Mouse (Mus musculus) forebrain, embryonic 16.5 days (tissue): ENCODE measurements at regions not wholly inside any gene's neighbourhood (a gene's known extent, or its start where the extent isn't known, plus 50 kb on each side); places are given as distances from the start of the nearest gene placed in this dataset.

Experiments used
- ATAC-seq: fragments of 200-750 bp; cut with Nextera tagmentation; 2 replicates; pipeline ENCODE4 v1.8.0; 2017; ENCODE audit warnings: mild to moderate bottlenecking, moderate library complexity
- H3K27ac ChIP-seq: fragments of 300-500 bp; sonication (generic); 2 replicates; pipeline ENCODE4 v1.5.1; 2014; ENCODE audit warnings: low read length, control low read depth
- H3K27me3 ChIP-seq: fragments of 300-500 bp; sonication (generic); replicated peaks from 2 replicates; pipeline ENCODE4 v1.6.1; 2014; ENCODE audit warnings: low read length; ENCODE audit not compliant: control insufficient read depth, insufficient read depth
- H3K36me3 ChIP-seq: fragments of 300-500 bp; sonication (generic); 2 replicates; pipeline ENCODE4 v1.6.1; 2014; ENCODE audit not compliant: control insufficient read depth, insufficient read depth
- H3K4me1 ChIP-seq: fragments of 300-500 bp; sonication (generic); replicated peaks from 2 replicates; pipeline ENCODE4 v1.6.1; 2014; ENCODE audit warnings: low read length; ENCODE audit not compliant: control insufficient read depth, insufficient read depth
- H3K4me2 ChIP-seq: fragments of 300-500 bp; sonication (generic); 2 replicates; pipeline ENCODE4 v1.6.1; 2014; ENCODE audit warnings: mild to moderate bottlenecking, low read length, control low read depth
- H3K4me3 ChIP-seq: fragments of 300-500 bp; sonication (generic); replicated peaks from 2 replicates; pipeline ENCODE4 v1.5.1; 2014; ENCODE audit warnings: mild to moderate bottlenecking, low read length, control low read depth
- H3K9ac ChIP-seq: fragments of 300-500 bp; sonication (generic); replicated peaks from 2 replicates; pipeline ENCODE4 v1.6.1; 2014; ENCODE audit warnings: low read depth, low read length, control low read depth
- H3K9me3 ChIP-seq: fragments of 300-500 bp; sonication (generic); 2 replicates; pipeline ENCODE4 v1.6.1; 2016; ENCODE audit warnings: low read length; ENCODE audit not compliant: control insufficient read depth
- WGBS: fragments of 180-500 bp; shearing (Covaris S2); extraction: QIAGEN DNeasy Blood & Tissue Kit; methylation state at CpG from one replicate; pipeline ENCODE4 v1.1.7; 2014; 5-methylcytosine and 5-hydroxymethylcytosine counted together

DNA sequence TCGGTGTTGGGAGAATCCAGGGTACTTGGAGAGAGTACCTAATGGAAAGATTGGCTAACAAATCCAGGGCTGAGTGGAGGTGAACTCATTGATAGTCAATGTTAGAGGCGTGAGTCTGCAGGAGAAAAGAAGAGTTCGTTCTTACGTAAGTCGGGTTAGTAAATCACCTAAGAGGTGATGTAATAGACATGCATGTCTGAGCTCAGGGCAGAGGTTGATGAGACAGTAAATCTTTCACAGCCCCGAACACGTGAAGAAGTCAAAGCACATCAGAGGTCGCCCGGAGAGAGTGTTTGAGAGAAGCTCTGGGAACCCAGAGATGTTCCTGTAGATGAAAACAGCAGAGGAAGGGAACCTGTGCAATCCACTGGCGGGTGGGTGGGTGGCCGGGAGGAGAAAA lies 76.2 kb upstream of the Prdm1 start:
- H3K9ac ChIP-seq, result no peak overlapping the region
- H3K36me3 ChIP-seq, result no peaks in the 10 kb centered on the region
- ATAC-seq, result no peak
- no peak overlapping the region for H3K27ac ChIP-seq
- peaks cover 6% of the 10 kb centered on the region; the same call in 1 of the 2 replicates for H3K4me1 ChIP-seq
- no peak overlapping the region for H3K4me2 ChIP-seq
- WGBS, result 93% methylated on average over 11 of the region's 11 CpGs
- H3K27me3 ChIP-seq, result no peaks in the 10 kb centered on the region
- no peak overlapping the region for H3K4me3 ChIP-seq
- no peaks in the 10 kb centered on the region for H3K9me3 ChIP-seq

- Histone ChIP-seq H3K4me2 (no peak overlapping the region), H3K9ac (no peak overlapping the region), H3K4me1 (peaks cover 6% of the 10 kb centered on the region; the same call in 1 of the 2 replicates), H3K27me3 (no peaks in the 10 kb centered on the region), H3K27ac (no peak overlapping the region), H3K9me3 (no peaks in the 10 kb centered on the region), H3K4me3 (no peak overlapping the region), H3K36me3 (no peaks in the 10 kb centered on the region)
- WGBS, result 59% methylated on average over 5 of the region's 5 CpGs
- no peak for ATAC-seq
Observed at GRCm38 (mm10) chr10:44603461-44603860, 75.2 kb upstream of the Prdm1 start.

DNA sequence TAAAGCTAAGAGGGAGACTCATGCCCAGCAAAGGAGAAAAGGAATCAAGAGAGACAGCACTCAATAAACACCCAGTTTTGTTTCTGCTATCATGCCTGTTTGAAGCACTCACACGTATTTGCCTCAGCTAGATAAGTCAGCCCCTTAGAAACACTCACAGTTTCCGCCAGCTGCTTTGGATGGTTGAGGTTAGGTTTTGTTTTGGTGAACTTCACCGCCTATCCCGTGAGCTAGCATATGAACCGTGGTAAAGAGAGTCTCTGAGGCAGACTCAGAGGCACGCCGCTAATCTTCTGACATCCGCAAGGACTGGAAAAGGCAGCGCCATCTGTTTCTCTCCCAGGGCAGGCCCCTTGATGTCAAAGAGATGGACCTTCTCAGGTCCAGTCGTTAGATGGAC lies 73.2 kb upstream of the Prdm1 start:
- no peak for ATAC-seq

DNA sequence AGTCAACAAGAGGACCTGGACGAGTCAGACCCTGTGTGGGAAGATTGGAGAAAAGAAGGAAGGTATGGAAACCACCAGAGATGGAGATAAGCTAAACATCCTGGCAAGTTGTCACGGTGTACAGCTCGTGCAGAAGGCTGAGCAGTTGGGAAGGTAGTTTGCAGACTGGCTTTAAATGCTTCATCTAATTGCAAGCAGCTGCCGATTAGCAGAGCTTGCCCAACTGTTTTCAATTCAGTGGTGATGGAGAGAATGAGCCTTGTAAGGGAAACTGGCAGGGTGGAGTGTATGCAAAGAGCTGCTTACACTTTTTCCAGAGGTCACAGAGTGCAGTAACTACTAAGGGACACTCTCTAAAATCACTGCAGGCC lies 71.6 kb upstream of the Prdm1 start:
- no peak overlapping the region for H3K4me3 ChIP-seq
- no peak overlapping the region for H3K27ac ChIP-seq
- peak; percentile 91 for ATAC-seq

More for the DNA sequence above, 73.2 kb upstream of the Prdm1 start:
- H3K27ac ChIP-seq, result no peak overlapping the region
- H3K36me3 ChIP-seq, result no peaks in the 10 kb centered on the region
- peaks cover 6% of the 10 kb centered on the region; the same call in 1 of the 2 replicates for H3K4me1 ChIP-seq
- no peak overlapping the region for H3K4me3 ChIP-seq
- no peaks in the 10 kb centered on the region for H3K9me3 ChIP-seq
- WGBS, result 90% methylated on average over 10 of the region's 10 CpGs
- no peak overlapping the region for H3K4me2 ChIP-seq
- no peaks in the 10 kb centered on the region for H3K27me3 ChIP-seq
- no peak overlapping the region for H3K9ac ChIP-seq

GRCm38 (mm10) chr10:44599331-44599963 lies 71.1 kb upstream of the Prdm1 start:
- Histone ChIP-seq H3K27me3 (no peaks in the 10 kb centered on the region), H3K9me3 (no peaks in the 10 kb centered on the region), H3K9ac (no peak overlapping the region), H3K36me3 (no peaks in the 10 kb centered on the region), H3K27ac (no peak overlapping the region), H3K4me3 (no peak overlapping the region), H3K4me2 (no peak overlapping the region), H3K4me1 (peaks cover 6% of the 10 kb centered on the region; the same call in 1 of the 2 replicates)
- no peak; the same call in 1 of the 2 replicates for ATAC-seq
- WGBS, result 67% methylated on average over 10 of the region's 10 CpGs

More for the DNA sequence above, 71.6 kb upstream of the Prdm1 start:
- Histone ChIP-seq H3K36me3 (no peaks in the 10 kb centered on the region), H3K9me3 (no peaks in the 10 kb centered on the region), H3K4me1 (peaks cover 6% of the 10 kb centered on the region; the same call in 1 of the 2 replicates), H3K4me2 (no peak overlapping the region), H3K27me3 (no peaks in the 10 kb centered on the region), H3K9ac (no peak overlapping the region)
- WGBS, result 29% methylated on average over 4 of the region's 4 CpGs

GRCm38 (mm10) chr10:44598615-44599014 lies 70.3 kb upstream of the Prdm1 start:
- Histone ChIP-seq H3K4me3 (no peak overlapping the region), H3K27me3 (no peaks in the 10 kb centered on the region), H3K4me2 (no peak overlapping the region), H3K27ac (no peak overlapping the region), H3K9me3 (no peaks in the 10 kb centered on the region), H3K9ac (no peak overlapping the region), H3K4me1 (peaks cover 6% of the 10 kb centered on the region; the same call in 1 of the 2 replicates), H3K36me3 (no peaks in the 10 kb centered on the region)
- no peak for ATAC-seq
- WGBS, result 95% methylated on average over 3 of the region's 3 CpGs

- Histone ChIP-seq H3K27ac (no peak overlapping the region), H3K27me3 (no peaks in the 10 kb centered on the region), H3K9me3 (no peaks in the 10 kb centered on the region), H3K4me1 (peaks cover 6% of the 10 kb centered on the region; the same call in 1 of the 2 replicates), H3K4me3 (no peak overlapping the region), H3K9ac (no peak overlapping the region), H3K36me3 (no peaks in the 10 kb centered on the region), H3K4me2 (no peak overlapping the region)
- no peak for ATAC-seq
- WGBS, result 94% methylated on average over 2 of the region's 2 CpGs
Observed at GRCm38 (mm10) chr10:44595932-44596331, 67.6 kb upstream of the Prdm1 start.

DNA sequence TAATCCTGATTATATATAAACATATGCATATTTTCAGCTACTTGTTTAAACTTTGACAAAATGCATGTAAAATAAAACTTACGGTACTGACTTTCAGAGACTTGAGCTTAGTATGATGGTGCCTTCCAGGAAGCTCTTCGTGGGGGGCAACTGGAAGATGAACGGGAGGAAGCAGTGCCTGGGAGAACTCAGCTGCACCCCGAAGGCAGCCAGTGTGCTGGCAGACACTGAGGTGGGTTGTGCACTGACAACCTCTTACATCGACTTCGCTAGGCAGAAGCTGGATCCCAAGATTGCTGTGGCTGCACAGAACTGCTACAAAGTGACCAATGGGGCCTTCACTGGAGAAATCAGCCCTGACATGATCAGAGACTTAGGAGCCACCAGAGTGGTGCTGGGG lies 61.5 kb upstream of the Prdm1 start:
- WGBS, result 94% methylated on average over 6 of the region's 6 CpGs
- no peaks in the 10 kb centered on the region for H3K9me3 ChIP-seq
- H3K27me3 ChIP-seq, result no peaks in the 10 kb centered on the region
- no peaks in the 10 kb centered on the region for H3K36me3 ChIP-seq
- H3K4me1 ChIP-seq, result no peaks in the 10 kb centered on the region
- H3K4me2 ChIP-seq, result no peak overlapping the region
- H3K27ac ChIP-seq, result no peak overlapping the region
- no peak overlapping the region for H3K9ac ChIP-seq
- no peak overlapping the region for H3K4me3 ChIP-seq
- ATAC-seq, result no peak

GRCm38 (mm10) chr10:44589352-44589751 lies 61.1 kb upstream of the Prdm1 start:
- H3K4me3 ChIP-seq, result no peak overlapping the region
- H3K9me3 ChIP-seq, result no peaks in the 10 kb centered on the region
- no peaks in the 10 kb centered on the region for H3K36me3 ChIP-seq
- no peaks in the 10 kb centered on the region for H3K27me3 ChIP-seq
- H3K27ac ChIP-seq, result no peak overlapping the region
- H3K4me1 ChIP-seq, result no peaks in the 10 kb centered on the region
- no peak overlapping the region for H3K9ac ChIP-seq
- no peak for ATAC-seq
- H3K4me2 ChIP-seq, result no peak overlapping the region

DNA sequence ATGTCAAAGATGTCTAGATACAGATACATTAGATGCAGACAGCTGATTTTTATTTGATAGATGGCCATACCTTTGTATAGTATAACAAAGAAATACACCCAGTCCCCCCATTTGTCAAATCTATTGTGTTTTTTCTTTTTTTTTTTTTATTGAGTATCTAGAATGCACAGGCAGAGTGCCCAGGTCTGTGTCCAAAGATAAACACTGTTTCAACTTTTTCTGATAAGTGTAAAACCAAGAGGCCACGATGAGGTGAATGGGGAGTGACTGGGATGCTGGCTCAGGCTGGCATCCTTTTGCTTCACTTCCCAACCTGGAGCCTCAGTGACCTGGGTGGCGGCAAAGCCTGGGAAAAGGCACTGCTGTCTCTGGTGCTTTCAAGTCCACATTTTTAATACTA lies 54.4 kb upstream of the Prdm1 start:
- Histone ChIP-seq H3K9me3 (no peaks in the 10 kb centered on the region), H3K27me3 (no peaks in the 10 kb centered on the region), H3K27ac (no peak overlapping the region), H3K4me1 (no peaks in the 10 kb centered on the region), H3K9ac (no peak overlapping the region), H3K4me3 (no peak overlapping the region), H3K4me2 (no peak overlapping the region), H3K36me3 (no peaks in the 10 kb centered on the region)
- WGBS, result 83% methylated on average over 2 of the region's 2 CpGs
- no peak for ATAC-seq
